Mouse (Mus musculus) right cerebral cortex, adult 2 months (tissue): ENCODE measurements around the gene Hscb.

ENCODE experiments used
- DNase-seq, 2 experiments: peaks; one replicate each; pipeline ENCODE4 v3.0.0; 2021 to 2022; ENCODE audit warnings: low spot score in 2 of 2

The Hscb gene

DNA sequence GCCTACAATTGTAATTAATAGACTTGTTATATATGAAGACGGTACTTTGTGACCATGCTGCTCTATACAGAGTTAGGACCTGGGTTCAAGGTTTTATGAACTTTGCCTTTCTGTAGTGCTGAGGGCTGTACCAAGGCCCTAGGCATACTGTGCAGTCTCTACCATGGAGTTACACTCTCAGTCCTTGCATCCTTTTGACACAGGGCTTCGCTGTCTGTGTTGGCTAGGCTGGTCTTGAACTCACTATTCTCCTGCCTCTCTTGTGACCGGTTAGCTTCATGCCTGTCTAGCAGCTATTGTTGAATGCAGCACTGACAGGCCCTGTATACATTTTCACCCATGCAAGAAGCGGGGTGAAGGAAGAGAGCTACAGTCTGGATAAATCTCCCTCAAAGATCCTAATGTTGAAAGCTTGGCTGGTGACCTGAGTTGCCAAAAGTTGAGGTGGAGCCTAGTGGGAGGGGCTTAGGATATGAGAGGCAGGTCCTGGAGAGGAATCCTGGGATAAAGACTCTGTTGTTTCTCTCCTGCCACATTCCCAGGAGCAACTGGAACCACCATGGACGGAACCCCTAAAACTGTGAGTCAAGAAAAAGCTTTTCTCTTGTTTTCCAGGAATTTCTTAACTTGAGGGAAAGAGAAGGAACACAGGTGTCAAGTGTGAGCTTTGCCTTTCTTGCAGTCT lies 8.4 kb downstream of the Hscb start:
- DNase-seq = no peak

DNA sequence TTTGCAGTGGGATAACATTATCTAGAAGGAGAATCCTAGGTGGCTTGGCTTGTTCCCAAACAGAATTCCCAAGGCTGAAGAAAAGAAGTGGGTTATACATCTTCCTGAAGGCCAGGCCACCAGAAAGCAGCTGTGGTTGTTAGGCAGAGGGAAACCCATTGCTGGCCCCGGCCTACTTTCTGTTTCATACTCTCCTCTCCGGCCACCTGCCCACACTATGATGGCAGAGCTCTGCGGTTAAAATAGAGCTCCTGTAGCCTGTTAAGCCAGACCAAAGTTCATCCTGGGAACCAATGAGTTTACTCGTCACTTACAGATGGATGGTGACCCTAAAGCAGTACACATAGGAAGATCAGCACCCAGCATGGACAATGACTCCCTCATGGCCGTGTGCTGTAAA lies 12.0 kb downstream of the Hscb start:
- no peak for DNase-seq

DNA sequence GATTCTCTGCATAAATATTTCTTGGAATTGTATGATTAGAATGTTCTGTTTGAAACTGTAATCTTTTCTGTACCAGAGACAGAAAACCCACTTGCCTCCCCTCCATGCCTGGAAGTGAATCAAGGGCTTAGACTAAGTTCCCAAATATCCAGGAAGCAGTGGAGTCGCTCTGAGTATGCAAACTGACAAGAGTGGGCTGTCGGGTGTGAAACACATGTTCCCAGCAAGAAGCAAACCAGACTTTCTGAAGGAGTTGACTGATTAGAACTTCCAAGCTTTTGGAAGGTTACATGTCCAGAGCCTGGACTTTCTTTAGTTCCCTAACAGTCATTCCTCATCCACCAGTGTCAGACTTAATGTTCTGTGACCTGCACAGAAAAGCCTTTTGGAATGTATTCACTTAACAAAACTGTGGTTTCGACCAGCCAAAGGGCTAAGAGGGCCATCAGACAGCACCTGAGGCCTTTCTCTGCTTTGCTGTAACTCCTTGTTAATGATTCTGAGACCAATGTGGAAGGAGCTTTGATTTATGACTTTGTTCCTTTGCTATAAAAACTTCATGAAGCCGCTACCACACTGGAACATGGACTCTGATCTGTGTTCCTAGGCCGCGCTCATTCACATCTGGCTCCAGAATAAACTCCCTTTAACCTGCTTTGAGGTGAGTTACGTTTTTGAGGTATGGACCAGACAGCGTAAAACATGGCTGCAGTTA lies 12.6 kb downstream of the Hscb start:
- DNase-seq = peak in 1 of 2 experiments; percentile 10

DNA sequence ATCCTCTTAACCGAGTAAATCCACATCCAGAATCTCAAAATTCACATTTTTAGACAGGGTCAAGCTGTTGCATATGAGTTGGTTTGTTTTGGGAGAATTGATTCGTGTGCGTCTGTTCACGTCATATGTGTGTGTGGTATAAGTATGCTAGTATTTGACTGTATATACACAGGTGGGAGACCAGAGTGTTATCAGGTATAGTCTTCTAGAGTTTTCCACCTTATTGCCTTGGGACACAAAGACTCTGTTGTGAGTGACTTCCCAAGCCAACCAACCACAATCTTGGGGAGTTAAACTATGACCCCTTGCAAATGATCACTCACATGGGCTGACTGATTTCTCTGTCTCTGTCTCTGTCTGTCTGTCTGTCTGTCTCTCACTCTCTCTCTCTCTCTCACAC lies 15.2 kb downstream of the Hscb start:
- no peak for DNase-seq

GRCm38 (mm10) chr5:110809667-110810325 lies 29.8 kb downstream of the Hscb start, which contains the start of gene Ulk1:
Ulk1 (minus strand) TSS chr5:110810097.
- peak; percentile 99 for DNase-seq

DNA sequence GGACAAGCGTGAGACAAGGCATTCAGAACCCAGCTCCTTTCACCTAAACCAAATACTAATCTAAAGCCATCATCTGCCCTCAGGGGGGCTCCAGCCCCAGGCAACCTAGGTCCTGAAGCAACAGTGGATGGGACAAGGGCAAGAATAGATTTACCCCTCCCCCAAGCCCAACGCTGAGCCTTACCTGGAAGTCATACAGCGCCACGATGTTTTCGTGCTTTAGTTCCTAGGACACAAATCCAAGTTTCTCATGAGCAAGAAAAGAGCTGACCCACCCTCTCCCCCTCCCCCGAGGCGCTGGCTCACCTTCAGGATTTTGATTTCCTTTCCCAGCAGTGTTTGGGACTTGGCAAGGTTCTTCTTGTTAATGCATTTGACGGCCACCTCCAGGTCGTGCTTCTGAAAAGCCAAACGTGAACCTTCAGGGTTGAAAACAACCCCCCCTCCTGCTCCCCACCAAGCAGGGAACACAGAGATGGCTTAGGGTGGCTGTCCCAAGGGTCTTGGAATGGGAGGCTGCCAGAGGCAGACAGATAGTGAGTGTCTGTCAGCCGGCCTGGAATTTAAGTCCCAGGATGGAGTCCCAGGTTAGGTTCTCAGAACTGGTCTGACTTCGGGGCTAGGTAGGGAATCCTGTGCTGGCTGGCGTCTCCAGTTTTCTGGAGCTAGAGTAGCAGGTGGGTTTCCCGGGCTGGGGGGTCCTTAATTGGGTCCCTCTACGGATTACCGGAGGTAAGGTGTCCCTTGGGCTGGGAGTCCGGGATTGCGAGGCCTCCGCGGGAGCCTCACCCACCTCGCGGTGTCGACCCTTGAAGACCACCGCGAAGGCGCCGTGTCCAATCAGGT lies 30.5 kb downstream of the Hscb start:
- DNase-seq = no peak

DNA sequence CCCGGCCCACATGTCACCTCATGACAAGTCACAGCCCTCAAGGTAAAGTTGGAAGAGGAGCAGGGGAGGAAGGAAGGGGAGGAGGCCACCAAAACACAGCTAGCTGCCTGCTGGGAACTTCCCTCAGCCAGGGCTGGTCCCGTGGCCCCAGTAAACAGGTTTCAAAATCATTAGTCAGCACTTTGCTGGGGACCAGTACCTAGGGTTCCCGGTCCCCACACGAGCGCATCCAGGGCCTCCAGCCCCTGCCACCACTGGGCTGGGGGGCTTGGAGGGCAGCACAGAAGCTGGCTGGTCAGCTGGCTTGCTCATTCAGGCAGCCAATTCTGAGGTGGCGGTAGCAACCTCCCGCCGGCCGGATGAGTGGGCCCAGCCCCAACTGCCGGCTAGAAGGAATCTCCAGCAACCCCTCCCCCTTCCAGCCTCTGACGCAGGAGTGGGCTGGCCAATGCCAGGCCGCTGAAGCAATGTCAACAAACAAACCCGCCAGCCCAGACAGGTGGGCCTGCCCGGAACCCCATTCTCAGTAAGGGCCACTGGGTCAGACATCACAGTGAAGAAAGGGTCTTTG lies 31.4 kb downstream of the Hscb start:
- DNase-seq = peak; percentile 81 to 89

GRCm38 (mm10) chr5:110807453-110807852 lies 32.1 kb downstream of the Hscb start:
- DNase-seq = no peak

DNA sequence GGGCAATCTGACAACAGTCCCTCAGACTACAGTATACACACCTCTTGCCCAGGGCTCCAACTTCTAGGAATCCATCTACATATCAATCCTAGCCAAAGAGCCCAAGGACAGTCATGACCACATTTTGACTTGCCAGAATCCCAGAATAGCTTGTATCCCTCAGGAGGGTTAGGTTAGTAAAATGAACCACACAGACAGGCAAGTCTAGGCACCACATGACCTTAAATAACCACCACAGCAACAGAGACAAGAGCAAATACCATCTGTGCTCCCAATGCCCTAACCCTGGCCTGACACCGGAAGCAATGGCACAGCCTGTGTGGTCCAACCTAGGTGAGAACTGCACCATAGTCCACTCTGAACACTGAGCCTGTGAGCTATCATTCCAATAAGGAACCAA lies 32.9 kb downstream of the Hscb start:
- no peak for DNase-seq

DNA sequence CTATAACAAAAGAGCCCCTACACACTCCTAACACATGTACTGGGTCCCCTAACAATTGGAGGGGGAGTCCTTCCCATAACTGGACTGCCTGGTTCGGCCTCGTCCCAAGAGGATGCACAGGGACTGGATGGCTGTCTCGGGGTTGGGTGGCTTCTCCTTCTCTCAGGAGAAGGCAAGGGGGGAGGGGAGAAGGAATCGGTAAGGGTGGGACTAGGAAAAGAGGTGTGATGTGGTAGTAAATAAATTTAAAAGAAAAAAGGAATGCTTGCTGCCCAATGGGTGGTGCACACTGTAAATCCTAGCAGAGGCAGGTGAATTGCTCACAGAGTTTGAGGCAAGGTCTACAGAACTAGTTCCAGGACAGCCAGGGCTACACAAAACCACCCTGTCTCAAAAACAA lies 33.4 kb downstream of the Hscb start:
- no peak for DNase-seq

DNA sequence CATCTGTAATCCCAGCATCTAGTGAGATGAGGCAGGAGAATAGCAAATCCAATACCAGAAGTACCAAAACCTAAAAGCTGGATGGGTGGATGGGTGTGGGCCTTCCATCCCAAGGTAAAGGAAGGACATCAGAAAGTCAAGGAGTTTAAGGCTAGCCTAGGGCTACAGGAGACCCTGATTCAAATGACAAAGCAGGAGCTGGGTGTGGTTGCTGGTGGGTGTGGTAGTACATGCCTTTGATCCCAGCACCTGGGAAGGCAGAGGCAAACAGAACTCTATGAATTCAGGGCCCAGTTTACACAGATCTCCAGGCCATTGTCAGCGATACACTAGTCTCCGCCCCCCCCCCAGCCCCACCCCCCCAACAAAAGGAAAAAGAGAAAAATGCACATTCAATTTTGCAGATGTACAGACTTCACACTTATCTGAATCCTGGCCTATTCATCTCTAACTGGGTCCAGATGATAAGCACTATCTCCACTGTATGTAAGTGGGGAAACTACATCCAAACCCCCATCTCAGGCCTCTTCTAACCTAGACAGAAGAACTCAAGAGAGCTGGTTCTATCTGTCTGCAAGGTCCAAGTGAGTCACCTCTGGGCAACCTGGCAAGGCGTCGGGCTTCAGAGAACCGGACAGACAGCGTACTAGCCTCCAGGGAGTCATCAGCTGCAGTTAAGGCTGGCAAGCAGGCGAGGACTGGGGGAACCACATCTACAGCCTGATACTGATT lies 35.4 kb downstream of the Hscb start:
- DNase-seq = no peak

- no peak for DNase-seq
Observed at GRCm38 (mm10) chr5:110802809-110803208, 36.8 kb downstream of the Hscb start.

- DNase-seq = no peak
Observed at GRCm38 (mm10) chr5:110802186-110802585, 37.4 kb downstream of the Hscb start.

DNA sequence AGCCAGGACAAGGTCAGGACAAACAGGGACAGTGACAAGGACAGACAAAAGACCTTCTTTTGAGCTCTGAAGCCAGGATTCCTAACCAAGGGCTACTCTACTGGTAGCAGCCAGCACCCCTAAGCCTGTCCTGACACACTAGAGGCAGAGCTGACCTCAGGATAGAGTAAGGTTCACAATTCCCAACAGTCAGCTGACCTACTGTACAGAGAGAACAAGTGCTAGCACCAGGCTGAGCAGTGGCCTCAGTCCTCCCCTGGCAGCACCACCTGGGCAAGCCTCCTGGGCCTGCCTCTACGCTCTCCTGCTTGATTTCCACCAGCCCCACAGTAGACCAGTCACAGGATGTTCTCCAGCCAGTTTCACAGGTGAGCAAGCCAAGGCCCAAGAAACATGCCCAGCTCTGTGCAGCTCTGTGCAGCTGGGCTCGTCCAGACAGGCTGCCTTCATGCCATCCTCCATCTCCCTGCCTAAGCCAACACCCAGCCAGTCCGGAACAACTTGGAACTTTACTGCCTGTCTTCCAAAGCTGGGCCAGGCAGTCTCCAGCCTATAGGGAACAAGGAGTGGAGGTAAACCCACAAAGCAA lies 38.4 kb downstream of the Hscb start:
- no peak for DNase-seq

- DNase-seq = no peak
Observed at GRCm38 (mm10) chr5:110797696-110798095, 41.9 kb downstream of the Hscb start.

DNA sequence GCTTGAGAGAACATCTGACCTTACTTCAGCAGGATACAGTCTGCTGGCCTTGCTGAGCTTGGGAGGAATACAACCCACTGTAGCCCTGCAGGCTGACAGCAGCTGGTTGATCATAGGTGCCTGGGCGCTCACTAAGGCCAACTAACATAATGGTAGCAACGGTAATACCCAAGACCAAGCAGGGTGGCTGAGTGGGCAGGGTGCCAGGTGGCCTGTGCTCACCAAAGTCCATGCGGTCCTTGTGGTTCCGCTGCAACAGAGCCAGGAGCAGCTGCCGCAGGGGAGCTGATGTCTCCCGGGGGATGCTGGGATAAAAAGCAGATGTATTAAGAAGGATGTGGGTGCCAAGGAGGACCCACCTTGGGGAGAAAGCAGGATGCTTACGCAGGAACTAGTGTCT lies 45.2 kb downstream of the Hscb start:
- no peak for DNase-seq

GRCm38 (mm10) chr5:110788684-110789083 lies 50.9 kb downstream of the Hscb start:
- no peak for DNase-seq

GRCm38 (mm10) chr5:110786081-110786835 lies 53.3 kb downstream of the Hscb start:
- peak; percentile 57 to 59 for DNase-seq

DNA sequence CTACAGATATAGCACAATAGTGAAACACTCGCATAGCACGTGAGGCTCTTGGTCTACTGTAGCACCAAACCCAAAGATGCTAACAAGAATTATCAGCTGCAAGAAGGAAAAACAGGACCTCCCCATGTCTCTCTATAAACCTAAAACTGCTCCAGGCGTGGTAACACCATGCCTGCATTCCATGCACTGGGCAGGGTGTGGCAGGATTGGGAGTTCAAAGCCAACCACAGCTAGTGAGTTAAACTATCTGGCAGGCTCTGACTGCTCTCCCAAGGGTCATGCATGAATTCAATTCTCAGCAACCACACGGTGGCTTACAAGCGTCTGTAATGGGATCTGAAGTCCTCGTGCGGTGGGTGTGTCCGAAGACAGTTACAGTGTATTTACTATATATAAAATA lies 56.4 kb downstream of the Hscb start:
- DNase-seq = no peak
